Mouse (Mus musculus) retina, postnatal 1 day (tissue): ENCODE results near the gene Pla2g4f.

Experiments
- DNase-seq: peaks from one replicate; pipeline ENCODE4 v3.0.0-alpha.2; 2012

Pla2g4f gene

DNA sequence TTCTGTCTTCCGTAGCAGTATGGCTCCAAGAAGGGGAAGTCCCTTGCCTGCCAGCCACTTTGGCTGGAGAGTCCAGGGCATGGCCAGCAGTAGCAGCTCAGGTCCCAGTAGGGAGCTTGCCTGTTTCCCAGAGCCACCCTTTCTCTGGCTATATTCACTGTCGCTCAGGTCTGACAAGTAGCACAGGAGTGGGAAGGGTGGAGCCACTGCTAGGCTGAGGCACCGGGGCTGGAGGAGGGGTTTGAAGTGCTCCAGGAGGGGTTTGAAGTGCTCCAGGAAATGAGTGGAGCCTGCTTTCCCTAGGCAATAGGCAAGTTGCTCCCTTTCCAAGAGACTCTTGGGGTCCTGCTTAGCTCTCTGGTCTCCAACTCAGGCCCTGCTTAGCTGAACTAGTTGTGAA is at the start of gene Pla2g4f:
Gene Pla2g4f, minus strand, starts transcription at position 190 of the 400 bp plus-strand sequence.
- no peak for DNase-seq

- DNase-seq = no peak
Observed at GRCm38 (mm10) chr2:120360425-120360824, 46.5 kb upstream of the Pla2g4f start.

DNA sequence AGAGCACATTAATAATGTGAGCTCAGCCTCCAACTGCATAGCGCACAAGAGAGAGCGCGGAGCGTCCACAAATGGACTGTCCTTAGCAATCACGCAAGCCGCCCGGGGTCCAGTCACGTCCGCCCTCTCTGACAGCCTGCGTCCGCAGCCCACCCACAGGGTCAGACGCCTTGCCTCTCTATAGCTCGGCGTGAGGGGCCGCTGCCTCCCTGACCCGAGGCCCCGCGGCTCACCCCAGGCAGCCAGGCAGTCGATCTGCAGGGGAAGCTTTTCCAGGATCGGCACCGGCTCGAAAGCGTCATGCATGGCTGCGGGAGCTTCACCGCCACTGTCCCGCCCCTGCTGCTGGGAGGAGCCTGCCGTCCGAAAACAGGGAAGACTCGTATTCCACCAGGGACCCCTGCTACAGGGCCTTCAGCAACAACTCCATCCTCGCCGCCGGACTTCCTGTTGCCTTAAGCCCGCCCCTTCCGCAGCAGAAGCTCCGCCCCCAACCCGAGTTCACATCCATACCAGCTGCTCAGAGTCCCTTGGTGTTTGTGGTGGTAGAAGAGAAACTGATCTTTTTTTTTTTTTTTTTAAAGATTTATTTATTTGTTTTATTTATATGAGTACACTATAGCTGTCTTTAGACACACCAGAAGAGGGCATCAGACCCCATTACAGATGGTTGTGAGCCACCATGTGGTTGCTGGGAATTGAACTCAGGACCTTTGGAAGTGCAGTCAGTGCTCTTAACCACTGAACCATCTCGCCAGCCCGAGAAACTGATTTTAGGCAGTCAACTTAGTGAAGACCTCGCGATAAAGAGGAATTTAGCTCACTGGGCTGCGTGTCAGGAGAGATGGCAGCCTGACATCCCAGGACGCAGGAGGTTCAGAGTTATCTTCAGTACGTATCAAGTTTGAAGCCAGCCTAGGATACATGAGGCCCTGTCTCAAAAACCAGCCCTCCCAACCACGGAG is 39.0 kb upstream of the Pla2g4f start, which contains the start of gene Vps39:
Gene Vps39, minus strand, starts transcription at position 456 of the 965 bp plus-strand sequence.
- DNase-seq = peak; percentile 93

GRCm38 (mm10) chr2:120351321-120351720 is 37.4 kb upstream of the Pla2g4f start:
- no peak for DNase-seq

DNA sequence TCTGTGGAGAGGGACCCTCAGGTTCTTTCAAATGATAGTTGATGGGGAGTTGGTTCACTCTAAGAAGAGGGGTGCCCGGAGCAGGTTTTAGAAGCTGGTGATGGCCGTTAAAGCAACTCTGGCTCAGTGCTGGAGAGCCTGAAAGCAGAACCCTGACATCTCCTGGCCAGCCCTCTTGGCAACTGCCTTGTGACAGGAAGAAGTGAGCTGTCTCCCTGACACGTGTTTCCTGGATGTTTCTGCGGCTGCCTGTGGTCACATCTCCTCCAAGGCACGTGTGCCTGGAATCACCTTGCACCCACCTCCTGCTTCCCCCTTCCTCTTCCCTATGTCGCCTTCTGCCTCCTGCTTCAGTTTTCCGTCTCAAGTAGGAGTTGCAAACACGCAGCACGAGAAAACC is 34.2 kb upstream of the Pla2g4f start:
- DNase-seq = no peak

DNA sequence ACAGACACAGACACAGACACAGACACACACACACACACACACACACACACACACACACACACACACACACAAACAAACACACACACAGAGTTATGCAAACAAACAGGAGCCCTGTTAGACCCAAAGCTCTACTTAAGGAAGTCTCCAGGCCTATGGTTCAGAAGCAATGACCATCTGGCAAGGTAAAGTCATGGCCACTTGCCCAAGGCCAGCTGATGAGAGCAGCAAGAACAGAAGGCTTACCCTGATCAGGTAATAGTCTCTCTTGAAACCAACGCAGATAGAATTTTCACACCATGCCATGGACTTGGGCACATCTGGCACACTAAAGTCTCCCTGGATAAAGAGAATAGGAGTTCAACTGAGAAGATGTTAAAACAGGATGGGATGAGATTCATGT is 27.8 kb upstream of the Pla2g4f start:
- no peak for DNase-seq

DNA sequence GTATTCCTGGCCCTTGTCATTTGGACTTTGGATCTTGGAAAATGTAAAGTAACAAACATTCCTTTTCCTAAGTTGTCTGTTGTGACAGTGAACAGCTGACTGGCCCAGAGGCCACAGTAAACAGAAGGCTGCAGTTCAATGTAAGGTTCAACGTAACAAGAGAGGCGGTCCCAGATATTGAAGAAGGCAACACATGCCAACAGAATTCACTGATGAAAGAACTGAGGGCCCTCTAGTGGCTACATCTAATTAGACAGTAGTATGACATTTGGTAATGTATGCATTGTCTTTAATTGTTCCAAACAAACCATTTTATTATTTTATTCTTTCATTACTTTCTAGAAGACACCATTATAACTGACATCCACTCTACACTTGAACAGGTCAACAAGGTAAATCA is 23.9 kb upstream of the Pla2g4f start:
- DNase-seq = peak; percentile 5

- no peak for DNase-seq
Observed at GRCm38 (mm10) chr2:120331575-120331974, 17.6 kb upstream of the Pla2g4f start.

GRCm38 (mm10) chr2:120315077-120315476 is 1.1 kb upstream of the Pla2g4f start:
- no peak for DNase-seq

DNA sequence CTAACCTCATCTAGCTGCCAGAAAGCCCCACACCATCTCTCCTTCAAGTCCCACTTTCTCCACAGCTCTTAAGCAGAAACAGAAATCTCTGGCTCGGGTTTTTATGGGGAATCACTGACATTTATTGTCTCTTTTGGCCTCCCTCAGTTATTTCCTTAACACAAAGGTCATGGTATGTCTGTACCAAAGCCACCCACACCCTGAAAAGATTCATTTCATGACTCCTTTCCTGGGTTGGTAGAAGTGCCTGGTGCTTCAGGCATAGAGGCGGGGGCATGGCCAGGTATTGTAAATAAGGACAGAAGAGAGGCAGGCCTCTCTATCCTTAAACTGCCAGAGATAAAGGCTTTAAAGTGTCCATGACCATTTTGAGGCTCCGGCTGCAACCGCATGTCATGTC is 522 bp upstream of the Pla2g4f start:
- no peak for DNase-seq

DNA sequence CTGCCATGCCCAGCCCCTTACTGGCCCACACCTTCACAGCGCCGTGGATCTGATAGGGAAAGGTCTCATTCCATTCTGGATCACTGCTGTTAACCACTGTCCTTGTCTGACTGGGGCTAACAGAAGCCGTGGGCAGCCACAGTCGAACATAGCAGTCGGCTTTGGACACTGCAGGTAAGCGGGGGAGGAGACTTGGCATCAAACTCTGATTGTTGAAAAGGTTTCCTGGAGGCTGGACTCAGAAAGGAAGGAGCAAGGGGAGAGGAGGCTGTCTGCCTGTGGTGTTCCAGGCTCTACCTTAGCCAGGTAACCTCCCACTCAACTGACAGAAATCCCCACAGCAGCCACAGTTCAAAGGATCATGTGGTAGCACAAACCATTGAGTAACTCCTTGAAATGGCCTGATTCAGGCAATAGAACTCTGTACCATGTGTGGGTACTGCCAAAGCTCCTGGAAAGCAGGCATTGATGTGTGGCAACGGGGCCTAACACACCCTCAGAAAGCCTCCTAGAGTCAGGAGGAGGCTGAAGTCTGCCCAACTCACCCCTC is 1.6 kb downstream of the Pla2g4f start:
- no peak for DNase-seq

DNA sequence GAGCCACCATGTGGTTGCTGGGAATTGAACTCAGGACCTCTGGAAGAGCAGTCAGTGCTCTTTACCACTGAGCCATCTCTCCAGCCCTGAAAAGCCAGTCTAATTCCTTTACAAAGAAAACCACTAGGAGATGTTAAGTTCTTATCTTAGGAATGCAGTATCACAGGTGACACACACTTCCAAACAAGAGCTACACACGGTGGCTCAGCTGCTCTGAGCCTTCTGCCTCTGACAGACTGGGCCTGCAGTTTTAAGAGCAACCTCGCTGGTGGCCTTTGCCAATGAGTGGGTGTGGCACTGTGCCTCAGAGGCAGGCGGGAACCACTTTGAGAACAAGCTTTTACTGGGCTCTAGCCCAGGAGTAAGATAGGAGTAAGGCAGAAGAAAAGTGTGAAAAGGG is 9.9 kb downstream of the Pla2g4f start:
- no peak for DNase-seq

GRCm38 (mm10) chr2:120301076-120301475 is 12.9 kb downstream of the Pla2g4f start:
- DNase-seq = no peak

DNA sequence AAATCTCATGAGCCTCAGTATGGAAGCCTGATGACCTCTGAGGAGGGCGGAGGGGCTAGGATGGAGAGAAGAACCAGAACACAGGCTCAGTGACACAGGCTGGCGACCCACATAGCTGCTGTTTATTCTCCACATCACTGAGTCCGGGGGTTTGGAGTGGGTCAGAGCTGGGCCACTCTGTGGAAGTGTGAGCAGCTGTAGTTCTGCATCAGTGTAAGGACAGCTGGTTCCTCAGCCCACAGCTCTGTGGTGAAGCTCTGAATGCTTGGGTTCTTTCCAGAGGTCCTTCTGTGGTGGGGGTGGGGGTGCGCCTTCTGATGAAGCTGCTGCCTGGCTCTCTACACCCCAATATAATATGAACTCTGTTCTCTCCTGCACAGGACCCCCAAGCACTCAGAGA is 14.1 kb downstream of the Pla2g4f start:
- no peak for DNase-seq

DNA sequence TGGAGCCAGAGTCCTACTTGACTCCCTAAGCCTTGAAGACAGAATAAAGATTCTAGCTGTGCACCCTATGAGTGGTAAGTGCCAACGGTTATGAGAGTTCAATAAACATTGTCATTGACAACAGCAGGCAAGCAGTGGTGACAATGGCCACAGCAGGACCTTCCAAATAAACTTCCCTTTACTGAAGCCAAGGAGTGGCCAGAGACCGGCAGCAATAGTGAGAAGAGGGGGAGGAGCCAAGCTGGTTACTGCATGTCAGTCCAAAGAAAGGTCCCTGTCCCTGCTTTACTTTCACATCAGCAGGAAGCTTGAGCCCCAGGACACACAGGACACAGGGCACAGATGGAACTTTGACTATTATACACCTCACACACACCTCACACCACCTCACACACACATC is 17.8 kb downstream of the Pla2g4f start:
- no peak for DNase-seq

DNA sequence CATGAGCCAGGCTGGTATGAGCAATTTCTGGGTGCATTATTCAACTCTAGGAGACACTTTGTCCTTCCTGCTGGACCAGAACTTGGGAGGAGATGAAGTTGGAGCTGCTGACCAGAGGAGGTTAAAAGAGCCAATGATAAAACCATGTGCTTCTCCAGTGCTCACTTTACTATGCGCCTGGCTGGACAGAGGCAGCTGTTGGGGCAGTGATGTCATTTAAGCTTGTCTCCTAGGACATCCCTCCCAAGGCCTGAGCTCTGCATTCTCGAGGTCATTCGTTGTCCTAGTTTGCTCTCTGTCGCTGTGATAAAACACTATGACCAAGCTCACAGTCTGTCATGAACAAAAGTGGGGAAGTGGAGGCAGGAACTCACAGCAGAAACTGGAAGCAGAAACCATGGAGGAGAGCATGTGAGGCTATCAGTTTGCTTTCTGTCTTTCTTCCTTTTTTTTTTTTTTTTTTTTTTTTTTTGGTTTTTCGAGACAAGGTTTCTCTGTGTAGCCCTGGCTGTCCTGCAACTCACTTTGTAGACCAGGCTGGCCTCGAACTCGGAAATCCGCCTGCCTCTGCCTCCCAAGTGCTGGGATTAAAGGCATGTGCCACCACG is 22.4 kb downstream of the Pla2g4f start:
- DNase-seq = no peak

DNA sequence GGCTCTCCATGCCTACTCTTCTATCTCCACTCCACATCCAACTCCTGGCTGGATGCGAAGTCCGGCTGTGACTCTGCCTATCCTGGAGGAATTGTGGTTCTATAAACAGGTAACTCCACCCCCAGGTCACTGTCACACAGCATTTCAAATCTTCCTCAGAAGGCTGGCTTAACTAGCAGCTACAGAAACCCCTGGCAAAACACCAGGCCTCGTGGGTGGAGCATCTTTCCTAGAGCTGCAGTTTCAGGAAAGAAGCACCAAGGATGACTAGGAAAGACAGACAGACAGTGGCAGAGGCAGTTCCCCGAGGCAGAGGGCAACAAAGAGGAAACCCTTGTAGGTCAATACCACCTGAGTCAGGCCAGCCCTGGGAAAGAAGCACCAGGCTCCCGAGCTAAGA is 25.0 kb downstream of the Pla2g4f start, which contains the start of gene Pla2g4d:
Gene Pla2g4d, minus strand, starts transcription at position 203 of the 400 bp plus-strand sequence.
- no peak for DNase-seq

DNA sequence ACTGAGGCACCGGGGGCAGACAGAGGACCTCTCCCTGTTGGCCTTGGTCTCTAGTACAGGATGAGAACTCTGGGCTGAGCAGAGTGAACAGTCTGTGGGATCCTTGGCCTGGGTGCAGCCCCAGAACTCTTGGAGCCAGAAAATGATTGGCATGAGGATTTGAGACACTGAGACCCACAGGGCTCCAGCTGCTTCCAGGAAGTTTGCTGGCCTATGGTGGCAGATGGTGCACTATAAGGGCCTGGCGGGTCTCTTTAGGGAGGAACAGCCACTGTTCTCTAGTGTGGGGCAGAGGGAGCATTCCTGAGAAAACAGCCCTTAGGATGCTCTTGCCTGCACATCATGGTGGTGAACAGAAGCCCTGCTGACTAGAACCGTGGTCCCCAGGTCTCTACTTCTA is 25.6 kb downstream of the Pla2g4f start:
- no peak for DNase-seq

- no peak for DNase-seq
Observed at GRCm38 (mm10) chr2:120285639-120286038, 28.3 kb downstream of the Pla2g4f start.

DNA sequence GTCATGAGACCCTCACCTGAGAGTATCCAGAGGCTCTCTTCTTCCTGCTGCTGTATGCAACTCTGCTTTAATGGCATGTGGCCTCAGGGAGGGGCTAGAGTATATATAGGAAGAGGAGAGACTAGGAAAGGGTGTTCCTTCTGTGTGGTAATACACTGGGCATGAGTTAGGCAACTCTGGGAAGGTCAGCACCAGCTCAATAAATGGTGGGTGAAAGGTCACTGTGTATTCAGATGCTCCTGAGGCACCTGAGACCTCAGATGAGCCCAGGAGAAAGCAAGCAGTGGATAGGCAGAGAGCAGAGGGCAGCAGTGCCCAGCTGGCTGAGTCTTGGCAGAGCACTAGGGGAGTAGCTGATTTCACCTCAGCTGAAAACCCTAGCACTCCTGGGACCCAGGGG is 29.3 kb downstream of the Pla2g4f start:
- DNase-seq = no peak

- DNase-seq = no peak
Observed at GRCm38 (mm10) chr2:120284094-120284493, 29.9 kb downstream of the Pla2g4f start.

DNA sequence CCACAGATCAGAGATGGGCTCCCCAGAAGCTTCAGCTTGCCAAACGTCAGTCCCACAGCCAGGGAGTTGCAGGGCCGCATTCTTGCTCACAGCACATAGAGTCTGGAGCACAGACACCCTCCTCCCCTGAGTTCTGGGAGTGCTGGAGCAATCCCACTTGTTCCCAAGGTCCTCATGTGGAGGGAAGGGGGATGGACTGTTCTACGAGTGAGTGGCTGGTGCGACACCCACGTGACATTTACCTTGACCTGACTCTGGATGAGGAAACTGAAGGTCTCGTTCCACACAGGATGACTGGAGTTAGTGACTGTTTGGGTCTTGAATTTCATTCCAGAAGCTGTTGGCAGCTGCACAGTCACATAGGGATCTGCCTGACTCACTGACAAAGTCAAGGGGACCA is 30.4 kb downstream of the Pla2g4f start:
- DNase-seq = no peak

DNA sequence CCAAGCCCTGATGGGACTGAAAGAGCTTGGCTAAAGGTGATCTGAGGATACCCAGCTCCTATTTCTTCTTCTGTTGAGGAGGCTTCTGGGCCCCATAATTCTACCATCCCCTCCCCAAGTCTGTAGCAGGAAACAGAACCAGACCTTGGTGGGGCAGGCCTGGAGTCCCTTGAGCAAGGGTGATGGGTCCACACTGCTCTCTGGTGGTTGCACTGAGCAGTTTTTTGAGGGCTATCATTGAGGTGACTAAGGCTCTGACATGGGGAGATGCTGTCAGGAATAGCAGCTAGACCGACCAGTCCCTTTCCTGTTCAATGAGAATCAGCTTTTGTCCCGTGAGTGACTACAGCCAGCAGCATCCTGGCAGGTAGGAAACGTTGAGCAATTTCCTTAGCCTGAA is 32.7 kb downstream of the Pla2g4f start:
- DNase-seq = no peak

GRCm38 (mm10) chr2:120279961-120280360 is 34.0 kb downstream of the Pla2g4f start:
- DNase-seq = peak; percentile 70
